Mouse (Mus musculus): Measurements from ENCODE around the gene Canx.
"Not testable (repeated sequence)": the region's sequence is repeated elsewhere in the genome, so short reads cannot be mapped to it uniquely, and the experiment has no call there.

The Canx gene

GRCm38 (mm10) chr11:50325496-50326301 is at the start of gene Canx:
Gene Canx, minus strand, starts transcription at chr11:50325673.
- peak; percentile 98 for DNase-seq

GRCm38 (mm10) chr11:50374286-50375015 is 49.0 kb upstream of the Canx start:
- DNase-seq, result no peak

GRCm38 (mm10) chr11:50373621-50374020 is 48.1 kb upstream of the Canx start:
- DNase-seq, result no peak

- no peak for DNase-seq
Measured at GRCm38 (mm10) chr11:50373086-50373485, 47.6 kb upstream of the Canx start.

GRCm38 (mm10) chr11:50371911-50372310 is 46.4 kb upstream of the Canx start:
- DNase-seq, result no peak

- DNase-seq, result peak; percentile 73
Measured at GRCm38 (mm10) chr11:50371399-50371841, 45.9 kb upstream of the Canx start.

GRCm38 (mm10) chr11:50370969-50371368 is 45.5 kb upstream of the Canx start:
- DNase-seq, result no peak

GRCm38 (mm10) chr11:50369360-50369911 is 44.0 kb upstream of the Canx start:
- no peak for DNase-seq

GRCm38 (mm10) chr11:50367531-50367930 is 42.1 kb upstream of the Canx start:
- no peak for DNase-seq

GRCm38 (mm10) chr11:50365322-50365721 is 39.8 kb upstream of the Canx start:
- no peak for DNase-seq

GRCm38 (mm10) chr11:50364548-50364947 is 39.1 kb upstream of the Canx start:
- peak; percentile 77 for DNase-seq

- DNase-seq, result not testable (repeated sequence)
Measured at GRCm38 (mm10) chr11:50361282-50361681, 35.8 kb upstream of the Canx start.

GRCm38 (mm10) chr11:50358950-50359861 is 33.7 kb upstream of the Canx start:
- peak; percentile 65 for DNase-seq

- DNase-seq, result no peak
Measured at GRCm38 (mm10) chr11:50355395-50355794, 29.9 kb upstream of the Canx start.

GRCm38 (mm10) chr11:50354851-50355250 is 29.4 kb upstream of the Canx start:
- DNase-seq, result no peak

- no peak for DNase-seq
Measured at GRCm38 (mm10) chr11:50354162-50354561, 28.7 kb upstream of the Canx start, which contains the start of gene Cby3. Gene Cby3, plus strand, starts transcription at chr11:50354462.

- DNase-seq, result no peak
Measured at GRCm38 (mm10) chr11:50352177-50352576, 26.7 kb upstream of the Canx start.

GRCm38 (mm10) chr11:50346256-50347032 is 21.0 kb upstream of the Canx start:
- DNase-seq, result no peak

GRCm38 (mm10) chr11:50345486-50345885 is 20.0 kb upstream of the Canx start:
- DNase-seq, result no peak

GRCm38 (mm10) chr11:50336891-50337290 is 11.4 kb upstream of the Canx start:
- no peak for DNase-seq

- DNase-seq, result no peak
Measured at GRCm38 (mm10) chr11:50336126-50336525, 10.7 kb upstream of the Canx start.

GRCm38 (mm10) chr11:50333181-50333580 is 7.7 kb upstream of the Canx start:
- no peak for DNase-seq

All from liver (tissue).